Comparison of ENCODE assay signal across 15 mouse cellular contexts in genomic region chr11:32762773-32763172, GRCm38 (mm10).
DNase-seq lines count a peak whose midpoint lies in the region; ATAC-seq and TF ChIP-seq lines count a peak whose summit lies in the region.
"Had no signal": no experiment of that assay in that cellular context is flagged by ENCODE, and none has a peak within 500 bp of the region (broad histone marks: within the 10 kb centered on the region; RNA-seq: fewer than 3 reads in every experiment).

No protein-coding gene starts in this region.

- peak; percentile 53 for DNase-seq in limb, embryonic 14.5 days (ENCODE audit: low spot score)
- no peak for DNase-seq in limb, embryonic 10.5 days (ENCODE audit: low spot score)
- peak; percentile 41 for DNase-seq in CD4-positive helper T cell, adult 2 months (ENCODE audit: low read depth, low spot score)
- peak; percentile 96 for DNase-seq in NIH3T3 (ENCODE audit: low read depth)
- no peak for DNase-seq in right cerebral cortex, postnatal 10 days (ENCODE audit: low spot score in 2 of 2)
- DNase-seq in heart, postnatal 36 days: no peak
- DNase-seq: cerebellum, adult 9-11 months; kidney, postnatal 10 days; right cerebral cortex, postnatal 25 days had no signal

- no peak overlapping the region for H3K4me2 ChIP-seq in limb, embryonic 14.5 days (replicated peaks; ENCODE audit: low read depth, low read length, severe bottlenecking)
- H3K4me2 ChIP-seq: forebrain, embryonic 12.5 days; intestine, embryonic 15.5 days; lung, embryonic 15.5 days; midbrain, embryonic 11.5 days had no signal

- no peak for ATAC-seq in limb, embryonic 14.5 days (ENCODE audit: low FRiP score, low read depth)
- ATAC-seq in megakaryocyte progenitor cell, adult 5-6 weeks (replicated peaks; ENCODE audit: poor library complexity): 0 out of 2 replicates have a peak, but pooled peaks have one; percentile 17
- ATAC-seq: intestine, embryonic 15.5 days had no signal

- 52% methylated on average over 3 of the region's 3 CpGs for WGBS in limb, embryonic 14.5 days
- 80% methylated on average over 3 of the region's 3 CpGs for WGBS in limb, embryonic 10.5 days

- no peak overlapping the region for H3K9ac ChIP-seq in limb, embryonic 14.5 days (ENCODE audit: low read depth, low read length, severe bottlenecking)
- H3K9ac ChIP-seq: forebrain, embryonic 12.5 days; intestine, embryonic 15.5 days; lung, embryonic 15.5 days had no signal

- H3K36me3 ChIP-seq in limb, embryonic 14.5 days (ENCODE audit: control insufficient read depth, insufficient read depth, low read length): no peaks in the 10 kb centered on the region
- H3K36me3 ChIP-seq in limb, embryonic 10.5 days: no peaks in the 10 kb centered on the region
- H3K36me3 ChIP-seq: forebrain, embryonic 12.5 days; heart, embryonic 10.5 days; intestine, embryonic 15.5 days; lung, embryonic 15.5 days had no signal

- no peak overlapping the region for H3K4me3 ChIP-seq in limb, embryonic 14.5 days (replicated peaks; ENCODE audit: low read length)
- no peak overlapping the region for H3K4me3 ChIP-seq in limb, embryonic 10.5 days
- H3K4me3 ChIP-seq: forebrain, embryonic 12.5 days; heart, embryonic 10.5 days; intestine, embryonic 15.5 days; lung, embryonic 15.5 days had no signal

- H3K27me3 ChIP-seq in limb, embryonic 14.5 days (ENCODE audit: control insufficient read depth, insufficient read depth, low read length): no peaks in the 10 kb centered on the region
- H3K27me3 ChIP-seq in limb, embryonic 10.5 days (ENCODE audit: low read depth, poor library complexity, severe bottlenecking): no peaks in the 10 kb centered on the region
- H3K27me3 ChIP-seq: forebrain, embryonic 12.5 days; intestine, embryonic 15.5 days; lung, embryonic 15.5 days had no signal

- H3K9me3 ChIP-seq in limb, embryonic 14.5 days (ENCODE audit: control insufficient read depth, low read length): no peaks in the 10 kb centered on the region
- H3K9me3 ChIP-seq in limb, embryonic 10.5 days (replicated peaks): no peaks in the 10 kb centered on the region
- H3K9me3 ChIP-seq: forebrain, embryonic 12.5 days; heart, embryonic 10.5 days; intestine, embryonic 15.5 days; lung, embryonic 15.5 days had no signal

- no peak overlapping the region for H3K27ac ChIP-seq in limb, embryonic 14.5 days (replicated peaks; ENCODE audit: low read depth, low read length)
- H3K27ac ChIP-seq in limb, embryonic 10.5 days: no peak overlapping the region
- H3K27ac ChIP-seq: forebrain, embryonic 12.5 days; heart, embryonic 10.5 days; intestine, embryonic 15.5 days; lung, embryonic 15.5 days had no signal

- intact Hi-C loops in heart, postnatal 36 days (cut with DNase I): no loop called here

- no peaks in the 10 kb centered on the region for H3K4me1 ChIP-seq in limb, embryonic 14.5 days (ENCODE audit: control insufficient read depth, insufficient read depth, low read length)
- H3K4me1 ChIP-seq in limb, embryonic 10.5 days: peaks cover 17% of the 10 kb centered on the region
- H3K4me1 ChIP-seq: forebrain, embryonic 12.5 days had no signal

- no peak for TF ChIP-seq POLR2A in limb, embryonic 14.5 days (IDR thresholded peaks at IDR 0.05; ENCODE audit: borderline replicate concordance, extremely low read depth, insufficient read depth, insufficient read length)

Comparison
In these comparisons a context has a peak if more than half of its experiments do, and no peak if none do; other contexts are left out.
1. DNase-seq: peak in limb, embryonic 14.5 days (single experiment), CD4-positive helper T cell, adult 2 months (single experiment) and NIH3T3 (single experiment); none in limb, embryonic 10.5 days (single experiment), right cerebral cortex, postnatal 10 days (0 of 2) and heart, postnatal 36 days (0 of 2).